20 mouse cellular contexts compared by ENCODE assay signal in the genomic region with DNA sequence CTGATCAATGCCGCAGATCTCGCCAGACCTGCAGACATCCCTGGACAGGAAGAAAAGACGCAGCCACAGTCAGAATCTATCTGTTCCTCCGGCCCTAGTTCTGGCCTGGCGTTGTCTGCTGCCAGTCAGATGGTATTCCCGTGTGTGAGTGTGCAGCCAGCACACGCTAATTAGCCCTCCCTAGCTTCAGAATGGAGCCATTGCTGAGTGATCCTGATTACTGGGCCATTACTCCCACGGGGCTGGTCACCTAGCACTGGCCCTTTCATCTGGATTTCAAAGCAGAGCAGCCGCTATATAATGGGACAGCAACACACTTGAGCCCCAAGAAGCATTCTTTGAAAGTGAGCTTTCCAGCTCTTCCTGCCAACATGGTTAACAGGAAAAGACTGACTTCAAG. TPM values are rescaled to one million over a fixed set of nuclear protein-coding genes. Genes with fewer than 3 reads are reported as not detected.
DNase-seq lines count a peak whose midpoint lies in the region; ATAC-seq and TF ChIP-seq lines count a peak whose summit lies in the region.
"Had no signal": no experiment of that assay in that cellular context is flagged by ENCODE, and none has a peak within 500 bp of the region (broad histone marks: within the 10 kb centered on the region; RNA-seq: fewer than 3 reads in every experiment).

No protein-coding gene starts in this region.

- H3K27ac ChIP-seq in midbrain, embryonic 14.5 days (replicated peaks; ENCODE audit: low read depth, low read length): no peak overlapping the region
- no peak overlapping the region for H3K27ac ChIP-seq in midbrain, embryonic 16.5 days (ENCODE audit: low read length)
- no peak overlapping the region for H3K27ac ChIP-seq in limb, embryonic 10.5 days
- H3K27ac ChIP-seq: embryonic facial prominence, embryonic 10.5 days; embryonic facial prominence, embryonic 12.5 days; forebrain, embryonic 13.5 days had no signal

- peak; percentile 56 for DNase-seq in midbrain, embryonic 14.5 days
- DNase-seq in brain, embryonic 14.5 days (ENCODE audit: low read depth): peak; percentile 77
- peak; percentile 13 for DNase-seq in forelimb bud, embryonic 11.5 days (ENCODE audit: low read depth, low spot score)
- DNase-seq in limb, embryonic 10.5 days (ENCODE audit: low spot score): no peak
- DNase-seq: adrenal gland, adult 2 months; adrenal gland, postnatal 10 days; adrenal gland, postnatal 25 days; cerebellum, adult 11-12 months; cerebellum, adult 2 months; cerebellum, adult 9-10 months; cerebellum, postnatal 10 days; cerebellum, postnatal 25 days had no signal

- peaks cover 94% of the 10 kb centered on the region for H3K9me3 ChIP-seq in megakaryocyte, embryonic 14.5 days
- no peaks in the 10 kb centered on the region for H3K9me3 ChIP-seq in midbrain, embryonic 14.5 days (ENCODE audit: control insufficient read depth, low read length)
- H3K9me3 ChIP-seq in midbrain, embryonic 16.5 days (replicated peaks; ENCODE audit: control insufficient read depth, low read length, poor library complexity, severe bottlenecking): no peaks in the 10 kb centered on the region
- H3K9me3 ChIP-seq in limb, embryonic 10.5 days (replicated peaks): no peaks in the 10 kb centered on the region
- H3K9me3 ChIP-seq: embryonic facial prominence, embryonic 10.5 days; embryonic facial prominence, embryonic 12.5 days; forebrain, embryonic 13.5 days had no signal

- H3K27me3 ChIP-seq in megakaryocyte, embryonic 14.5 days (replicated peaks): no peaks in the 10 kb centered on the region
- H3K27me3 ChIP-seq in midbrain, embryonic 14.5 days (ENCODE audit: control insufficient read depth, insufficient read depth, low read length): no peaks in the 10 kb centered on the region
- no peaks in the 10 kb centered on the region for H3K27me3 ChIP-seq in midbrain, embryonic 16.5 days (ENCODE audit: control insufficient read depth, insufficient read depth, low read depth, low read length)
- 0 out of 2 replicates have a peak, but pooled peaks cover under 1% of the 10 kb centered on the region for H3K27me3 ChIP-seq in limb, embryonic 10.5 days (ENCODE audit: low read depth, poor library complexity, severe bottlenecking)
- H3K27me3 ChIP-seq: forebrain, embryonic 13.5 days had no signal

- no peak for TF ChIP-seq POLR2A in brain, embryonic 14.5 days (IDR thresholded peaks at IDR 0.05; ENCODE audit: borderline replicate concordance, extremely low read depth, insufficient read depth, insufficient read length, poor library complexity, severe bottlenecking)

- no peaks in the 10 kb centered on the region for H3K4me1 ChIP-seq in megakaryocyte, embryonic 14.5 days
- peaks cover 9% of the 10 kb centered on the region; the same call in 1 of the 2 replicates for H3K4me1 ChIP-seq in midbrain, embryonic 14.5 days (ENCODE audit: control insufficient read depth, insufficient read depth, low read length)
- H3K4me1 ChIP-seq in midbrain, embryonic 16.5 days (ENCODE audit: control insufficient read depth, insufficient read depth, low read length): no peaks in the 10 kb centered on the region
- H3K4me1 ChIP-seq in limb, embryonic 10.5 days: peaks cover 25% of the 10 kb centered on the region
- H3K4me1 ChIP-seq: embryonic facial prominence, embryonic 12.5 days had no signal

- WGBS in midbrain, embryonic 14.5 days: 53% methylated on average over 9 of the region's 9 CpGs
- WGBS in midbrain, embryonic 16.5 days: 41% methylated on average over 9 of the region's 9 CpGs
- 43% methylated on average over 9 of the region's 9 CpGs for WGBS in limb, embryonic 10.5 days

- peak overlapping the region; percentile 3 for H3K4me3 ChIP-seq in megakaryocyte, embryonic 14.5 days (replicated peaks)
- no peak overlapping the region for H3K4me3 ChIP-seq in midbrain, embryonic 14.5 days (replicated peaks; ENCODE audit: low read depth, low read length)
- H3K4me3 ChIP-seq in midbrain, embryonic 16.5 days (ENCODE audit: low read depth, low read length): no peak overlapping the region
- H3K4me3 ChIP-seq in limb, embryonic 10.5 days: no peak overlapping the region
- H3K4me3 ChIP-seq: embryonic facial prominence, embryonic 10.5 days; embryonic facial prominence, embryonic 12.5 days; forebrain, embryonic 13.5 days had no signal

- ATAC-seq in megakaryocyte, adult 5-6 weeks (ENCODE audit: poor library complexity, severe bottlenecking): no peak
- no peak for ATAC-seq in midbrain, embryonic 14.5 days (ENCODE audit: low FRiP score, low TSS enrichment)
- ATAC-seq in midbrain, embryonic 16.5 days: no peak
- ATAC-seq: forebrain, embryonic 13.5 days; forebrain, embryonic 16.5 days had no signal

- no peak overlapping the region for H3K9ac ChIP-seq in midbrain, embryonic 14.5 days (replicated peaks; ENCODE audit: low read length)
- no peak overlapping the region for H3K9ac ChIP-seq in midbrain, embryonic 16.5 days (ENCODE audit: low read depth, low read length)
- H3K9ac ChIP-seq: embryonic facial prominence, embryonic 12.5 days; forebrain, embryonic 13.5 days had no signal

- H3K36me3 ChIP-seq in megakaryocyte, embryonic 14.5 days (replicated peaks; ENCODE audit: low read length): no peaks in the 10 kb centered on the region
- H3K36me3 ChIP-seq in midbrain, embryonic 14.5 days (ENCODE audit: control insufficient read depth, insufficient read depth, low read length): no peaks in the 10 kb centered on the region
- no peaks in the 10 kb centered on the region for H3K36me3 ChIP-seq in midbrain, embryonic 16.5 days (ENCODE audit: control insufficient read depth, insufficient read depth, low read length)
- H3K36me3 ChIP-seq in limb, embryonic 10.5 days: no peaks in the 10 kb centered on the region
- H3K36me3 ChIP-seq: embryonic facial prominence, embryonic 10.5 days; embryonic facial prominence, embryonic 12.5 days had no signal

- no peak for TF ChIP-seq CTCF in brain, embryonic 14.5 days (IDR thresholded peaks at IDR 0.05; ENCODE audit: borderline replicate concordance, extremely low read depth, insufficient read depth, insufficient read length)

- no peak overlapping the region for H3K4me2 ChIP-seq in midbrain, embryonic 14.5 days (ENCODE audit: low read length)
- H3K4me2 ChIP-seq in midbrain, embryonic 16.5 days (ENCODE audit: low read length): no peak overlapping the region
- H3K4me2 ChIP-seq: embryonic facial prominence, embryonic 12.5 days; forebrain, embryonic 13.5 days had no signal

RNA-seq across cellular contexts. Expression of gene Ajap1, which starts 9.8 kb away (rescaled TPM):
- 0.34 TPM in 1 of 2 replicates, not detected in the other for polyA plus RNA-seq in megakaryocyte, embryonic 14.5 days (2012; ENCODE audit: insufficient read depth, low replicate concordance)
- not detected in 2 replicates for total RNA-seq in megakaryocyte, adult 5-6 weeks (2015)
- not detected in 2 replicates for total RNA-seq in megakaryocyte, adult 5-6 weeks (2017)
- polyA plus RNA-seq in midbrain, embryonic 14.5 days (2014; fragmentation: Nextera tagmentation; extraction: Ambion mirVana): 8.9 and 9.8 TPM in 2 replicates
- 10.0 and 15.0 TPM in 2 replicates for polyA plus RNA-seq in midbrain, embryonic 16.5 days (2015; fragmentation: Nextera tagmentation; extraction: Ambion mirVana)
- 9.1 and 19.9 TPM in 2 replicates for polyA plus RNA-seq in brain, embryonic 14.5 days (2012; rRNA removed)
- 0.34 and 0.45 TPM in 2 replicates for polyA plus RNA-seq in limb, embryonic 10.5 days (2016; fragmentation: Nextera tagmentation; extraction: Ambion mirVana)
- total RNA-seq: MEL had no signal
